Mouse (Mus musculus) cerebellum, adult 2 months (tissue): ENCODE data around the gene Cdc14a.

Experiments
- CTCF ChIP-seq: fragments of 200-500 bp; IDR thresholded peaks from 2 replicates; pipeline ENCODE4 v1.5.1; 2011; ENCODE audit warnings: low read depth, mild to moderate bottlenecking, control low read depth, low read length, moderate library complexity, borderline replicate concordance; ENCODE audit not compliant: insufficient read depth
- POLR2A ChIP-seq: fragments of 200-500 bp; IDR thresholded peaks from 2 replicates; pipeline ENCODE4 v1.6.1; 2011; ENCODE audit warnings: low read length, control low read depth, borderline replicate concordance; ENCODE audit not compliant: insufficient read depth

- no peak for TF ChIP-seq CTCF
- no peak for TF ChIP-seq POLR2A
These were observed 181.1 kb downstream of the Cdc14a start for GRCm38 (mm10) chr3:116242685-116243084.
